ENCODE assay signal across 9 mouse cellular contexts in genomic region chr10:18469279-18470135, GRCm38 (mm10).
A peak's percentile ranks its signal among the peaks of the same experiment; 100 is the strongest.
DNase-seq lines count a peak whose midpoint lies in the region; ATAC-seq and TF ChIP-seq lines count a peak whose summit lies in the region.
"Had no signal": no experiment of that assay in that cellular context is flagged by ENCODE, and none has a peak within 500 bp of the region (broad histone marks: within the 10 kb centered on the region; RNA-seq: fewer than 3 reads in every experiment).

No protein-coding gene starts in this region.

- no peaks in the 10 kb centered on the region for H3K36me3 ChIP-seq in spleen, adult 2 months (ENCODE audit: control insufficient read depth, insufficient read depth, low read length)
- no peaks in the 10 kb centered on the region for H3K36me3 ChIP-seq in embryonic facial prominence, embryonic 11.5 days (replicated peaks; ENCODE audit: control insufficient read depth, insufficient read depth, low read depth, low read length)
- 0 out of 2 replicates have a peak, but pooled peaks cover 3% of the 10 kb centered on the region for H3K36me3 ChIP-seq in liver, embryonic 11.5 days (ENCODE audit: control insufficient read depth, insufficient read depth, low read length)
- peaks cover 10% of the 10 kb centered on the region for H3K36me3 ChIP-seq in neural tube, embryonic 12.5 days

- peak; percentile 79 for ATAC-seq in embryonic facial prominence, embryonic 11.5 days (replicated peaks; ENCODE audit: insufficient number of reproducible peaks, low FRiP score, low TSS enrichment, low read depth)
- ATAC-seq in liver, embryonic 11.5 days (replicated peaks; ENCODE audit: low FRiP score), result 0 out of 2 replicates have a peak, but pooled peaks have one; percentile 31
- peak; percentile 80 for ATAC-seq in neural tube, embryonic 12.5 days (ENCODE audit: low FRiP score, low read depth)

- H3K4me2 ChIP-seq in embryonic facial prominence, embryonic 11.5 days (ENCODE audit: low read depth, low read length), result peak overlapping the region; percentile 24
- H3K4me2 ChIP-seq in liver, embryonic 11.5 days, result peak overlapping the region; percentile 55
- peak overlapping the region; percentile 65 for H3K4me2 ChIP-seq in neural tube, embryonic 12.5 days (replicated peaks)

- H3K9me3 ChIP-seq in embryonic facial prominence, embryonic 11.5 days (replicated peaks; ENCODE audit: control insufficient read depth, low read length), result no peaks in the 10 kb centered on the region
- H3K9me3 ChIP-seq in liver, embryonic 11.5 days (ENCODE audit: control insufficient read depth, low read length), result no peaks in the 10 kb centered on the region
- H3K9me3 ChIP-seq in neural tube, embryonic 12.5 days, result no peaks in the 10 kb centered on the region

- WGBS in spleen, adult 2 months, result 10% methylated on average over 17 of the region's 17 CpGs
- WGBS in embryonic facial prominence, embryonic 11.5 days, result 0% methylated on average over 17 of the region's 17 CpGs
- 4% methylated on average over 17 of the region's 17 CpGs for WGBS in liver, embryonic 11.5 days
- WGBS in neural tube, embryonic 12.5 days, result under 1% methylated on average over 17 of the region's 17 CpGs

- DNase-seq in spleen, adult 2 months (ENCODE audit: low read depth in 1 of 2, low spot score in 2 of 2), result peak; percentile 6 to 18
- DNase-seq in spleen, adult 12 weeks (ENCODE audit: low spot score), result no peak
- DNase-seq in embryonic facial prominence, embryonic 11.5 days (ENCODE audit: low spot score), result peak; percentile 77
- DNase-seq in hindlimb bud, embryonic 11.5 days (ENCODE audit: extremely low spot score, low read depth, low spot score), result peak; percentile 39
- DNase-seq in liver, embryonic 11.5 days (ENCODE audit: low spot score), result peak; percentile 34
- DNase-seq in cerebellum, adult 9-10 months, result no peak
- no peak for DNase-seq in urinary bladder, adult 18-20 months (ENCODE audit: low spot score in 2 of 2)

- no peak overlapping the region for H3K27ac ChIP-seq in spleen, adult 2 months (ENCODE audit: insufficient read depth, low read length)
- 0 out of 2 replicates have a peak overlapping the region, but pooled peaks have one; percentile 16 for H3K27ac ChIP-seq in embryonic facial prominence, embryonic 11.5 days (replicated peaks; ENCODE audit: low read depth, low read length)
- H3K27ac ChIP-seq in liver, embryonic 11.5 days (ENCODE audit: low read depth, low read length), result no peak overlapping the region
- peak overlapping the region; percentile 77; the same call in 1 of the 2 replicates for H3K27ac ChIP-seq in neural tube, embryonic 12.5 days

- no peak for TF ChIP-seq CTCF in spleen, adult 2 months (IDR thresholded peaks at IDR 0.05; ENCODE audit: extremely low read depth, insufficient read depth, insufficient read length, insufficient replicate concordance)

- H3K4me3 ChIP-seq in spleen, adult 2 months (ENCODE audit: extremely low read depth, insufficient read depth, insufficient read length), result peak overlapping the region; percentile 28; the same call in 1 of the 2 replicates
- H3K4me3 ChIP-seq in embryonic facial prominence, embryonic 11.5 days (ENCODE audit: low read depth, low read length), result peak overlapping the region; percentile 12; the same call in 1 of the 2 replicates
- H3K4me3 ChIP-seq in liver, embryonic 11.5 days (ENCODE audit: low read depth, low read length), result 0 out of 2 replicates have a peak overlapping the region, but pooled peaks have one; percentile 14
- peak overlapping the region; percentile 35 for H3K4me3 ChIP-seq in neural tube, embryonic 12.5 days
- H3K4me3 ChIP-seq: erythroblast, embryonic 14.5 days had no signal

- no peaks in the 10 kb centered on the region for H3K27me3 ChIP-seq in spleen, adult 2 months (ENCODE audit: control insufficient read depth, insufficient read depth, low read length)
- no peaks in the 10 kb centered on the region for H3K27me3 ChIP-seq in embryonic facial prominence, embryonic 11.5 days (ENCODE audit: control insufficient read depth, insufficient read depth, low read length)
- no peaks in the 10 kb centered on the region for H3K27me3 ChIP-seq in liver, embryonic 11.5 days (replicated peaks; ENCODE audit: control insufficient read depth, insufficient read depth, low read length)
- no peaks in the 10 kb centered on the region for H3K27me3 ChIP-seq in neural tube, embryonic 12.5 days (replicated peaks)

- H3K4me1 ChIP-seq in spleen, adult 2 months (ENCODE audit: control insufficient read depth, insufficient read depth, insufficient read length), result no peaks in the 10 kb centered on the region
- no peaks in the 10 kb centered on the region for H3K4me1 ChIP-seq in embryonic facial prominence, embryonic 11.5 days (ENCODE audit: control insufficient read depth, insufficient read depth, low read length)
- H3K4me1 ChIP-seq in liver, embryonic 11.5 days (replicated peaks; ENCODE audit: control insufficient read depth, insufficient read depth, low read length), result peaks cover 5% of the 10 kb centered on the region; the same call in 1 of the 2 replicates
- peaks cover 35% of the 10 kb centered on the region for H3K4me1 ChIP-seq in neural tube, embryonic 12.5 days

- H3K9ac ChIP-seq in embryonic facial prominence, embryonic 11.5 days (replicated peaks; ENCODE audit: low read length), result no peak overlapping the region
- H3K9ac ChIP-seq in liver, embryonic 11.5 days (ENCODE audit: low read depth, low read length), result no peak overlapping the region
- H3K9ac ChIP-seq in neural tube, embryonic 12.5 days, result peak overlapping the region; percentile 59

- TF ChIP-seq POLR2A in spleen, adult 2 months (IDR thresholded peaks at IDR 0.05; ENCODE audit: low read depth, low read length), result no peak

Comparison
In these comparisons a context has a peak if more than half of its experiments do, and no peak if none do; other contexts are left out.
1. DNase-seq: peak in spleen, adult 2 months (2 of 2), embryonic facial prominence, embryonic 11.5 days (single experiment), hindlimb bud, embryonic 11.5 days (single experiment) and liver, embryonic 11.5 days (single experiment); none in spleen, adult 12 weeks (single experiment), cerebellum, adult 9-10 months (single experiment) and urinary bladder, adult 18-20 months (0 of 2).
2. H3K27ac ChIP-seq: peak in embryonic facial prominence, embryonic 11.5 days (single experiment) and neural tube, embryonic 12.5 days (single experiment); none in spleen, adult 2 months (single experiment) and liver, embryonic 11.5 days (single experiment).
3. Peak in every context shown above with its lines, with median percentiles within 50 percentile points of each other: H3K4me3 ChIP-seq, ATAC-seq and H3K4me2 ChIP-seq.